Mouse (Mus musculus) cerebellum, postnatal 36 days (tissue): ENCODE measurements around the gene Commd3.

Source experiments
- DNase-seq, 2 experiments: peaks; one replicate each; pipeline ENCODE4 v3.0.0; 2021 to 2022; ENCODE audit warnings: mixed read lengths in 2 of 2

The Commd3 gene

GRCm38 (mm10) chr2:18672133-18672765 is at the start of gene Commd3:
TSS of gene Commd3 (plus strand) at chr2:18672384.
- DNase-seq = peak; percentile 96 to 99

- DNase-seq = no peak
Observed at GRCm38 (mm10) chr2:18623219-18623618, 49.0 kb upstream of the Commd3 start.

GRCm38 (mm10) chr2:18630547-18630946 is 41.6 kb upstream of the Commd3 start:
- DNase-seq = no peak

GRCm38 (mm10) chr2:18635052-18635451 is 37.1 kb upstream of the Commd3 start:
- DNase-seq = peak; percentile 96 to 100

GRCm38 (mm10) chr2:18648563-18648962 is 23.6 kb upstream of the Commd3 start:
- DNase-seq = no peak

- no peak for DNase-seq
Observed at GRCm38 (mm10) chr2:18654821-18655220, 17.4 kb upstream of the Commd3 start.

- DNase-seq = no peak
Observed at GRCm38 (mm10) chr2:18664003-18664402, 8.2 kb upstream of the Commd3 start.

GRCm38 (mm10) chr2:18671041-18671440 is 1.1 kb upstream of the Commd3 start:
- DNase-seq = no peak

- DNase-seq = no peak
Observed at GRCm38 (mm10) chr2:18672766-18673164, 581 bp downstream of the Commd3 start.

- no peak for DNase-seq
Observed at GRCm38 (mm10) chr2:18673766-18674165, 1.6 kb downstream of the Commd3 start.

- DNase-seq = no peak
Observed at GRCm38 (mm10) chr2:18674193-18674902, 2.2 kb downstream of the Commd3 start.

- no peak for DNase-seq
Observed at GRCm38 (mm10) chr2:18675681-18676456, 3.7 kb downstream of the Commd3 start.

- peak; percentile 73 to 81 for DNase-seq
Observed at GRCm38 (mm10) chr2:18676457-18676935, 4.3 kb downstream of the Commd3 start.

GRCm38 (mm10) chr2:18676936-18677491 is 4.8 kb downstream of the Commd3 start, which contains the start of gene Bmi1:
TSS of gene Bmi1 (plus strand) at chr2:18677018.
- DNase-seq = peak; percentile 71 to 76

GRCm38 (mm10) chr2:18677631-18678471 is 5.7 kb downstream of the Commd3 start:
- DNase-seq = peak; percentile 58 to 62

- DNase-seq = no peak
Observed at GRCm38 (mm10) chr2:18679701-18680100, 7.5 kb downstream of the Commd3 start.

- no peak for DNase-seq
Observed at GRCm38 (mm10) chr2:18680501-18680900, 8.3 kb downstream of the Commd3 start.

GRCm38 (mm10) chr2:18680961-18681360 is 8.8 kb downstream of the Commd3 start:
- DNase-seq = peak; percentile 42 to 43

GRCm38 (mm10) chr2:18684062-18684461 is 11.9 kb downstream of the Commd3 start:
- DNase-seq = no peak

GRCm38 (mm10) chr2:18686386-18686785 is 14.2 kb downstream of the Commd3 start:
- no peak for DNase-seq

- DNase-seq = no peak
Observed at GRCm38 (mm10) chr2:18686826-18687519, 14.8 kb downstream of the Commd3 start.
